Mouse (Mus musculus): ENCODE measurements around the gene Slc27a4.

The Slc27a4 gene

GRCm38 (mm10) chr2:29856451-29857260, 54.2 kb downstream of the Slc27a4 start:
- no peak for DNase-seq (ENCODE audit: low spot score in 2 of 2)

DNA sequence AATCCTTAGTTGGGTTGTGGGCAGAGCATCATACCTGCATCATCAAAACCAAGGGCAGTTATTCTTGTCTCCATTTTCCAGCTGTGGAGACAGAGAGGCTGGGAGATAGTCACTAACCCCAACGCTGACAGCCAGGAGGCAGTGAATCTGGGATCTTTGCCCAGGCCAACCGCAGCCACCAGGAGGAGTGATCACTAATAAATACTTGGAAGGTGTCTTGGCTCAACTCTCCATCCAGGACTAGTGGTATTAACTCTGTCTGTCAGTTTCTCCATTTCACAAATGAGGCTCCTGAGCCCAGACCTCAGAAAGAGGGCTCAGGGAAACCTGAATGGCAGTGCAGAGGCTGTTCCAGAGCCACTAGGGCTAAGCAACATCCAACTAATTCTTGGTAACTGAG, 54.9 kb downstream of the Slc27a4 start:
- DNase-seq (ENCODE audit: low spot score in 2 of 2), result no peak

- DNase-seq (ENCODE audit: low spot score in 2 of 2), result no peak
Measured at GRCm38 (mm10) chr2:29857967-29858366, 55.5 kb downstream of the Slc27a4 start.

DNA sequence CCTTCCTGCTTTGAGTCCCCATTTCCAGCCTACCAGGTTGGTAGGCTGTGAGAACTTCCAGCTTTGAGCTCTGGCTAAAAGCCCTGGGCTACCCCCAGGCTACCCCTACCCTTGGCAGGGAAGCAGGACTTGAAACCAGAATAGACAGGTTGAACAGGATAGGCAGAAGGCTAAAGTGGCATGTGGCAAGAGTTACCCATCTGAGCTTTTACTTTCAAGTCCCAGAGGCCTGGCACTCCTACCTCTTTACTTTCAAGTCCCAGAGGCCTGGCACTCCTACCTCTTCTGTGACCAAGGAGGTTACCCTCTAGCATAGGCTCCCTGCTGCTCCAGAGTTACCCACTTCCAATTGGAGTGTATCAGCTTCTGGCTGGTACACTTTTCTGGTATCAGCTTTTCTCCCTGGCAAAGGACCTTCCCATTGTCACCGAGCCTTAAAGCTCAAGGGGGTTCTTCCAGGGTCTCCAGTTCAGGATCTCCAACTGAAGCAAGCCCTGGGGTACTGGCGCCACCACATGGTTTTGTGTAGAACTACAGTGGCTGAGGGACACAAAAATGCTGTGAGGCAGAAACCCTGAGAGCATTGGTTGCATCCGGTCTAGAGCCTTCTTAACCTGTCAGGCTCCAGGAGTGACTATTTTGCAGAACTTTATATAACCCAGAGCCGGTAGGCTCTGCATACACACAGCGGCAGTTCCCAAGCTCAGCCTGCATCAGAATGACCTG, 56.5 kb downstream of the Slc27a4 start:
- DNase-seq (ENCODE audit: low spot score in 2 of 2), result no peak

DNA sequence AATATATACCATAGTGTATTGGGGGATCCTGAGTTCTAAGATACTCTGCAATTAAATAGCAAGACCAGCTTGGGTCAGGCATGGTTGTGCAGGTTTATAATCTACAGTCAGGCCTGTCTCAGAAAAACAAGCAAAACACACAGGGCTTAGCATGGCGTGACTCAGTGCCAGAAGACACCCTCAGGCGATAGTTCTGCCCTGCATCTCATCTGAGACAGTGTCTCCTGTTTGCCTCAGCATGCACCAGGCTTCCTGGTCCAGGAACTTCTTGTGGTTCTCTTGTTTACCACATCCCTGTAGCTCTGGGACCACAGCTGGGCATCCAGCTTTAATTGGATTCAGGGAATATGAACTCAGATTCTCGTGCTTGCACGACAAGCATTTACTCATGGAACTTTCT, 62.7 kb downstream of the Slc27a4 start:
- DNase-seq (ENCODE audit: low spot score in 2 of 2), result no peak

Measured in right cerebral cortex, postnatal 36 days (tissue).